Mouse (Mus musculus) gastrocnemius, postnatal 25 days (tissue): ENCODE results near the gene Smurf1. TPM values are rescaled to one million over a fixed set of nuclear protein-coding genes. Genes with fewer than 3 reads are reported as not detected.

ENCODE experiments used
- DNase-seq: peaks from one replicate; pipeline ENCODE4 v3.0.0; 2022
- long read RNA-seq, 2 experiments: library from polyadenylated mRNA; stranded (forward); transcript quantifications; one replicate each; pipeline ENCODE4 v2.0.0; 2021
- total RNA-seq, 2 experiments: library from RNA; stranded (reverse); gene quantifications; 1 replicate in 1 of 2; 2 replicates in 1 of 2; pipeline ENCODE4 v1.2.3; 2021

Gene Smurf1
- total RNA-seq = 10 to 100 TPM; 11.5 to 12.6 TPM
- long read RNA-seq, experiment 1, partial matches to known transcripts = 0 of 5 reads
- long read RNA-seq, experiment 1, other reads (novel, unspliced or antisense) = 5 of 5 reads
- long read RNA-seq, experiment 2, full-length matches to known transcripts = 5 of 8 reads
- long read RNA-seq, experiment 2, partial matches to known transcripts = 0 of 8 reads
- long read RNA-seq, experiment 2, other reads (novel, unspliced or antisense) = 3 of 8 reads

- DNase-seq = peak; percentile 81
These were observed at the start of gene Smurf1 for GRCm38 (mm10) chr5:144965639-144966351. TSS of gene Smurf1 (minus strand) at chr5:144965847.

- no peak for DNase-seq
These were observed 48.6 kb upstream of the Smurf1 start for GRCm38 (mm10) chr5:145014278-145014677.

GRCm38 (mm10) chr5:145008878-145009659 lies 43.4 kb upstream of the Smurf1 start:
- DNase-seq = no peak

- DNase-seq = no peak
These were observed 39.9 kb upstream of the Smurf1 start for GRCm38 (mm10) chr5:145005596-145005995.

- no peak for DNase-seq
These were observed 38.8 kb upstream of the Smurf1 start for GRCm38 (mm10) chr5:145004495-145004894.

- DNase-seq = no peak
These were observed 37.7 kb upstream of the Smurf1 start for GRCm38 (mm10) chr5:145003362-145003761.

- no peak for DNase-seq
These were observed 32.8 kb upstream of the Smurf1 start for GRCm38 (mm10) chr5:144998491-144998890.

GRCm38 (mm10) chr5:144990481-144990880 lies 24.8 kb upstream of the Smurf1 start:
- no peak for DNase-seq

- no peak for DNase-seq
These were observed 24.4 kb upstream of the Smurf1 start for GRCm38 (mm10) chr5:144990051-144990450.

GRCm38 (mm10) chr5:144989061-144989405 lies 23.4 kb upstream of the Smurf1 start:
- no peak for DNase-seq

GRCm38 (mm10) chr5:144988340-144989060 lies 22.9 kb upstream of the Smurf1 start:
- no peak for DNase-seq

- no peak for DNase-seq
These were observed 21.9 kb upstream of the Smurf1 start for GRCm38 (mm10) chr5:144987561-144987960.

GRCm38 (mm10) chr5:144984839-144985238 lies 19.2 kb upstream of the Smurf1 start:
- DNase-seq = no peak

- no peak for DNase-seq
These were observed 17.6 kb upstream of the Smurf1 start for GRCm38 (mm10) chr5:144983227-144983626.

GRCm38 (mm10) chr5:144979110-144979509 lies 13.5 kb upstream of the Smurf1 start:
- no peak for DNase-seq

- DNase-seq = no peak
These were observed 13.0 kb upstream of the Smurf1 start for GRCm38 (mm10) chr5:144978533-144979107.

GRCm38 (mm10) chr5:144971266-144971665 lies 5.6 kb upstream of the Smurf1 start:
- DNase-seq = no peak

- DNase-seq = peak; percentile 87
These were observed 592 bp downstream of the Smurf1 start for GRCm38 (mm10) chr5:144964872-144965638.

- DNase-seq = no peak
These were observed 1.2 kb downstream of the Smurf1 start for GRCm38 (mm10) chr5:144964465-144964864.

GRCm38 (mm10) chr5:144963817-144964261 lies 1.8 kb downstream of the Smurf1 start:
- DNase-seq = no peak

- DNase-seq = no peak
These were observed 2.2 kb downstream of the Smurf1 start for GRCm38 (mm10) chr5:144963401-144963800.
